8 mouse cellular contexts compared by ENCODE assay signal in the genomic region with DNA sequence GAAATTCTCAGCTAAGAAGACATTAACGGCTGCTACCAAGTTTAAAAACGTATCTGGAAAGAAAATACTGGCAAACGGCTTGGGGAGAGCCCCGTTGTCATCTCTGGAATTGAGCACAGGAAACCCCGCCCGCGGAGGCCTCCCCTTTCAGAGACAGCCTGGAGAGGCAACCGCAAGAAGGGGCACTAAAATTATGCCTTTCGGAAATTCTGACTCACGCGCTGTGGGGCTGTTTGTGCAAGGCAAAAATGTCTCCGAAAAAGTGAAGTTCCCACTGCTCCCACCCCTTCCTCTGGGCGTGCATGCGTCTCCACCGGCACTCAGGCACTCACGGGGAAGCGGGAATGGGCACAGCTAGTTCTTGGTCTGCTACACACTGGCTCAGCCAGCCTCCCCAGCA. TPM values are rescaled to one million over a fixed set of nuclear protein-coding genes. Genes with fewer than 3 reads are reported as not detected.
DNase-seq lines count a peak whose midpoint lies in the region; ATAC-seq and TF ChIP-seq lines count a peak whose summit lies in the region.

No protein-coding gene starts in this region.

- peaks cover 22% of the 10 kb centered on the region for H3K4me1 ChIP-seq in intestine, embryonic 14.5 days (replicated peaks; ENCODE audit: control insufficient read depth, insufficient read depth, low read length)
- H3K4me1 ChIP-seq in liver, embryonic 15.5 days (replicated peaks): peaks cover 97% of the 10 kb centered on the region
- no peaks in the 10 kb centered on the region for H3K4me1 ChIP-seq in hindbrain, postnatal 0 days (ENCODE audit: insufficient read depth, low read length)

- H3K9me3 ChIP-seq in intestine, embryonic 14.5 days (ENCODE audit: control insufficient read depth, low read length): no peaks in the 10 kb centered on the region
- H3K9me3 ChIP-seq in liver, embryonic 15.5 days (replicated peaks): no peaks in the 10 kb centered on the region
- H3K9me3 ChIP-seq in hindbrain, postnatal 0 days (ENCODE audit: low read length): no peaks in the 10 kb centered on the region

- peak; percentile 96 for DNase-seq in 3T3-L1 (ENCODE audit: low read depth, low spot score)
- DNase-seq in Muller cell, postnatal 12 days (ENCODE audit: inconsistent ontology term): peak; percentile 60
- peak; percentile 75 for DNase-seq in gastrocnemius, adult 18-20 months (ENCODE audit: low spot score)
- DNase-seq in intestine, embryonic 14.5 days (ENCODE audit: low spot score): no peak
- peak; percentile 72 for DNase-seq in right cerebral cortex, postnatal 14 days
- no peak for DNase-seq in hindbrain, postnatal 0 days (ENCODE audit: low spot score)
- no peak for DNase-seq in layer of hippocampus, adult 8-10 months (ENCODE audit: low spot score in 2 of 2)

- peaks cover 21% of the 10 kb centered on the region for H3K27me3 ChIP-seq in intestine, embryonic 14.5 days (replicated peaks; ENCODE audit: control insufficient read depth, insufficient read depth, low read length)
- H3K27me3 ChIP-seq in liver, embryonic 15.5 days: no peaks in the 10 kb centered on the region
- no peaks in the 10 kb centered on the region for H3K27me3 ChIP-seq in hindbrain, postnatal 0 days (ENCODE audit: insufficient read depth, low read length)

- H3K9ac ChIP-seq in intestine, embryonic 14.5 days (ENCODE audit: low read length): no peak overlapping the region
- peak overlapping the region; percentile 12; the same call in 1 of the 2 replicates for H3K9ac ChIP-seq in liver, embryonic 15.5 days
- H3K9ac ChIP-seq in hindbrain, postnatal 0 days (replicated peaks; ENCODE audit: low read length): no peak overlapping the region

- H3K4me3 ChIP-seq in intestine, embryonic 14.5 days (ENCODE audit: low read depth, low read length): no peak overlapping the region
- H3K4me3 ChIP-seq in liver, embryonic 15.5 days (replicated peaks): no peak overlapping the region; the same call in 1 of the 2 replicates
- H3K4me3 ChIP-seq in hindbrain, postnatal 0 days (ENCODE audit: low read length): no peak overlapping the region

- WGBS in intestine, embryonic 14.5 days: 22% methylated on average over 17 of the region's 17 CpGs
- 6% methylated on average over 17 of the region's 17 CpGs for WGBS in liver, embryonic 15.5 days (ENCODE audit: insufficient replicate concordance)
- 49% methylated on average over 17 of the region's 17 CpGs for WGBS in hindbrain, postnatal 0 days

- no peak for TF ChIP-seq CTCF in hindbrain, postnatal 0 days (IDR thresholded peaks at IDR 0.05; ENCODE audit: low read depth)

- ATAC-seq in intestine, embryonic 14.5 days (replicated peaks; ENCODE audit: low FRiP score, low TSS enrichment, low read depth): no peak
- ATAC-seq in liver, embryonic 15.5 days (ENCODE audit: insufficient read depth): no peak
- no peak for ATAC-seq in hindbrain, postnatal 0 days

- H3K36me3 ChIP-seq in intestine, embryonic 14.5 days (ENCODE audit: control insufficient read depth, insufficient read depth, low read length): no peaks in the 10 kb centered on the region
- H3K36me3 ChIP-seq in liver, embryonic 15.5 days (replicated peaks): no peaks in the 10 kb centered on the region
- no peaks in the 10 kb centered on the region for H3K36me3 ChIP-seq in hindbrain, postnatal 0 days (ENCODE audit: insufficient read depth, low read length)

- peak overlapping the region; percentile 36 for H3K4me2 ChIP-seq in intestine, embryonic 14.5 days (ENCODE audit: low read length)
- H3K4me2 ChIP-seq in liver, embryonic 15.5 days: peak overlapping the region; percentile 49
- H3K4me2 ChIP-seq in hindbrain, postnatal 0 days (ENCODE audit: low read depth, low read length): no peak overlapping the region

- no peak overlapping the region; the same call in 1 of the 2 replicates for H3K27ac ChIP-seq in intestine, embryonic 14.5 days (ENCODE audit: low read depth)
- peak overlapping the region; percentile 71 for H3K27ac ChIP-seq in liver, embryonic 15.5 days (replicated peaks)
- no peak overlapping the region for H3K27ac ChIP-seq in hindbrain, postnatal 0 days

RNA-seq across cellular contexts. Expression of gene Syne3, which starts 3.5 kb away (rescaled TPM):
- 1 to 10 TPM; 3.6 to 4.3 TPM for total RNA-seq in gastrocnemius, adult 18-20 months (2021)
- polyA plus RNA-seq in intestine, embryonic 14.5 days (2014; fragmentation: Nextera tagmentation; extraction: Ambion mirVana): 0.08 and 0.31 TPM in 2 replicates
- polyA plus RNA-seq in liver, embryonic 15.5 days (2015; fragmentation: Nextera tagmentation; extraction: Ambion mirVana): 2.9 and 3.0 TPM in 2 replicates
- total RNA-seq in hindbrain, postnatal 0 days (2014; rRNA removed): 1.4 TPM in 2 replicates
- 0.66 and 0.98 TPM in 2 replicates for polyA plus RNA-seq in hindbrain, postnatal 0 days (2015; fragmentation: Nextera tagmentation; extraction: Ambion mirVana)
- total RNA-seq in layer of hippocampus, adult 8-10 months (2022): 1 to 10 TPM; 1.6 to 3.6 (median 2.1) TPM

RNA-seq across cellular contexts. Expression of gene Glrx5, which starts 19.4 kb away (rescaled TPM):
- total RNA-seq in gastrocnemius, adult 18-20 months (2021): 10 to 100 TPM; 54.6 to 57.3 TPM
- 190 and 193 TPM in 2 replicates for polyA plus RNA-seq in intestine, embryonic 14.5 days (2014; fragmentation: Nextera tagmentation; extraction: Ambion mirVana)
- 496 and 514 TPM in 2 replicates for polyA plus RNA-seq in liver, embryonic 15.5 days (2015; fragmentation: Nextera tagmentation; extraction: Ambion mirVana)
- 28.6 and 43.1 TPM in 2 replicates for total RNA-seq in hindbrain, postnatal 0 days (2014; rRNA removed)
- polyA plus RNA-seq in hindbrain, postnatal 0 days (2015; fragmentation: Nextera tagmentation; extraction: Ambion mirVana): 195 and 199 TPM in 2 replicates
- 10 to 100 TPM; 41.0 to 46.7 (median 42.8) TPM for total RNA-seq in layer of hippocampus, adult 8-10 months (2022)

Comparison
In these comparisons a context has a peak if more than half of its experiments do, and no peak if none do; other contexts are left out.
1. DNase-seq: peak in 3T3-L1 (single experiment), Muller cell, postnatal 12 days (single experiment), gastrocnemius, adult 18-20 months (single experiment) and right cerebral cortex, postnatal 14 days (single experiment); none in intestine, embryonic 14.5 days (single experiment), hindbrain, postnatal 0 days (single experiment) and layer of hippocampus, adult 8-10 months (0 of 2).